Mouse (Mus musculus) cerebellum, adult 2 months (tissue): ENCODE results near the gene Col15a1.

ENCODE experiments used
- CTCF ChIP-seq: fragments of 200-500 bp; IDR thresholded peaks from 2 replicates; pipeline ENCODE4 v1.5.1; 2011; ENCODE audit warnings: low read depth, mild to moderate bottlenecking, control low read depth, low read length, moderate library complexity, borderline replicate concordance; ENCODE audit not compliant: insufficient read depth
- POLR2A ChIP-seq: fragments of 200-500 bp; IDR thresholded peaks from 2 replicates; pipeline ENCODE4 v1.6.1; 2011; ENCODE audit warnings: low read length, control low read depth, borderline replicate concordance; ENCODE audit not compliant: insufficient read depth

DNA sequence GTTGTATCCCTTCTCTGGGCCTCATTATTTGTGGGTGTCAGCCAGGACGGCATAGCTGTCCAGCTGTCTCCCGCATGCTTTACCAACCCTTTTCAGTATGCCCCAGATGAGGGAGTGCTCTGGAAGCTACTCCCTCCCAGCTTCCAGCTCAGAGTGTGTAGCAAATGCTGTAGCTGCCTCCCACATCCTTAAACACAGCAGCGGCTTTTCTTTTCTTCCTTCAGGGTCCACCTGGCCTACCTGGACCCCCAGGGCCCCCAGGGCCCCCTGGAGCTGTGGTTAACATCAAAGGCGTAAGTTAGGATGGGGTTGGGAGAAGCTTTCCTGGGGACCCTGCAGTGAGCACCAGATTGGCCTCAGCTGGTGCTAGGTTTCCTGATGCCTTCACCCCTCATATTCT lies 85.0 kb downstream of the Col15a1 start:
- TF ChIP-seq CTCF = no peak
- no peak for TF ChIP-seq POLR2A
